Mouse (Mus musculus) kidney, postnatal 10 days (tissue): ENCODE results near the gene Gm6710.
"Not testable (repeated sequence)": the region's sequence is repeated elsewhere in the genome, so short reads cannot be mapped to it uniquely, and the experiment has no call there.

ENCODE experiments used
- DNase-seq: peaks from one replicate; pipeline ENCODE4 v3.0.0; 2021; ENCODE audit warnings: mixed read lengths

Gm6710 gene

GRCm38 (mm10) chr2:175869024-175869423, at the start of gene Gm6710:
Gm6710 (plus strand) TSS chr2:175869219.
- DNase-seq: not testable (repeated sequence)
